Mouse (Mus musculus): Measurements from ENCODE around the gene Uevld.
"Not testable (repeated sequence)": the region's sequence is repeated elsewhere in the genome, so short reads cannot be mapped to it uniquely, and the experiment has no call there.

The Uevld gene

DNA sequence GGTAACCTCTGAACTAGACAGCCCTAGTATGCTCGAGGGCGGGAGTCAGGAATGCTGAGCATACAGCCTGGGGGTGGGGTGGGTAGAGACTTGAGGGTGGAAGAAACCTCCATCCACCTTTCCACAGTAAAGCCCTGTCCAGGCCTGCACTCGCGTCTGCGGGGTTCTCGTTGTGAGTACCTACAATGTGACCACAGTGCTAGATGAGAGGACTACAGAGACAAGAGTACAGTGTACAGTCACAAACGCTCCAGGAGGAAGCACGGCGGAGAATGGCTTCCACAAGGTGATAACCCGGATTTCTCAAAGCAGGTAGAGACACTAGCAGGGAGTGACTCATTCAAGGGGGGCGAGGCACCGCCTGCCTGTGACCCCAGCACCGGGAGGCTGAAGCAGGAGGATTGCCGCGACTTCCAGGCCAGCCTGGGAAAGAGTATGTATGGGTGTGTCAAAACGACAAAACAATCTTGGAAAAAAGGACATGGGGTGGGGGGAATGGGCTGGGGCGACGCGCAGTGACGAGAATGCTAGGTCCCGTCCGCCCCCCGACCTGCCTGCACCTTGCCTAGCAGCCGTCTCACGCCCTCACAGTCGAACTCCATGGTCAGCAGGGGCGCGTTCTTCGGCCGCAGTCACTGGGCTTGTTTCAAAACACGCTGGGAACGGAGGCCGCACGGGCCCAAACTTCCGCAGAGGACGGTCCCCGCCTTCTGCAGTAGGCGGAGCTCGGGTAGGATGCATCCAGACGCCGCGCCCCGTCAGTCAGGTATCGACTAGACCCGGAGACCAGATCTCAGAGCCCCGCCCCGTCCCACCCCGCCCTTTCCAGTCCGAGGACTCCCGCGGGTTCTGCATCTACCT is at the start of gene Uevld:
Uevld (minus strand) TSS at position 697 of the 861 bp plus-strand sequence.
- peak; percentile 89 to 92 for DNase-seq (ENCODE audit: low spot score in 2 of 2)

GRCm38 (mm10) chr7:47007818-47008167 is 49.5 kb upstream of the Uevld start:
- DNase-seq (ENCODE audit: low spot score in 2 of 2) = no peak

- DNase-seq (ENCODE audit: low spot score in 2 of 2) = no peak
Measured at GRCm38 (mm10) chr7:47007109-47007780, 48.9 kb upstream of the Uevld start.

GRCm38 (mm10) chr7:47003411-47004115 is 45.2 kb upstream of the Uevld start:
- DNase-seq (ENCODE audit: low spot score in 2 of 2) = no peak

GRCm38 (mm10) chr7:47001900-47002275 is 43.6 kb upstream of the Uevld start:
- no peak for DNase-seq (ENCODE audit: low spot score in 2 of 2)

GRCm38 (mm10) chr7:47001125-47001899 is 43.0 kb upstream of the Uevld start:
- DNase-seq (ENCODE audit: low spot score in 2 of 2) = no peak

DNA sequence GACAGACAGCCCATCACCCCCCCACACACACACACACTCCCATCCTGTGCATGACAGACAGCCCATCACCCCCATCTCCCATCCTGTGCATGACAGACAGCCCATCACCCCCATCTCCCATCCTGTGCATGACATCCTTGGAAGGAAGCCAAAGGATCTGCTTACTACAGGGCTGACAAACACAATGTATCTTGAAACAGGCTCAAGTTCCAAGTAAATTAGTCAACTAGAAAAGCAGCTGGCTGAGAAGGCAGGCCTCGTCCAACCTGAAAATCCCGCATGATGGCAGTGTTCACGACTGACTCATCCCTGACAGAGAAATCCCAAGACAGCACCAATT is 42.3 kb upstream of the Uevld start:
- no peak for DNase-seq (ENCODE audit: low spot score in 2 of 2)

- no peak for DNase-seq (ENCODE audit: low spot score in 2 of 2)
Measured at GRCm38 (mm10) chr7:46999983-47000643, 41.8 kb upstream of the Uevld start.

GRCm38 (mm10) chr7:46998942-46999341 is 40.6 kb upstream of the Uevld start:
- no peak for DNase-seq (ENCODE audit: low spot score in 2 of 2)

DNA sequence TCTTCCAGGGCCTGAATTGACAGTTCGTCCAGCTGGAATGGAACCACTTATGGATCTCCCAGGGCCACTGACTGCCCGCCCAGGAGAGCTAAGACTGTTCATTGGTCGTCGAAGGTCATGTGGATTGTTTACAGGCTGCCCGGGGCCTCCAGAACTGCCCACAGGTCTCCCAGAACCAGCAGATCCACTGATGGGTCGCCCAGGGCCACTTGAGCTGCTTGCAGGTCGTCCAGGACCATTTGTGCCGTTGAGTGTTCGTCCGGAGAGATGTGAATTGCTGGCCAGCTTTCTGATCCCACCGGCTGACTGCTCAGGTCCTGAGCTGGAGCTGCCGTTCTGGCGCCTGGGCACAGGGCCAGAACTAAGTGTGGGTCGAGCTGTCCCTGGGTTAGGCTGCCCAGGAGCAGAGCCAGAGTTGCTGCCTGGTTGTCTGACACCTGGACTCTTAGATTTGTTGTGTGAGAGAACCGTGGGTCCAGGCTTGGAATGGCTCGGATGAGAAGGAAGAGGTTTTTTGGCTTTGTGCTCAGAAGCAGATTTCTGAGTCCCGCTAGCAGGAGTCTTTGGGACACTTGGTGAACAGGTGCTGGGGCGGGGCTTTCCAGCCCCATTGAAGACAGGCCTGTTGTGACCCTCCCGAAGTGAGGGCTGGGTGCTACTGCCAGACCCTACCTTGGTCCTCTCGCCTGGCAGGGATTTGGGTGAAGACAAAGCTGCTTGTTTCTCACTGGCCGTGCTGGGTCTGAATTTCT is 39.5 kb upstream of the Uevld start:
- DNase-seq (ENCODE audit: low spot score in 2 of 2) = no peak

- no peak for DNase-seq (ENCODE audit: low spot score in 2 of 2)
Measured at GRCm38 (mm10) chr7:46997008-46997407, 38.7 kb upstream of the Uevld start.

DNA sequence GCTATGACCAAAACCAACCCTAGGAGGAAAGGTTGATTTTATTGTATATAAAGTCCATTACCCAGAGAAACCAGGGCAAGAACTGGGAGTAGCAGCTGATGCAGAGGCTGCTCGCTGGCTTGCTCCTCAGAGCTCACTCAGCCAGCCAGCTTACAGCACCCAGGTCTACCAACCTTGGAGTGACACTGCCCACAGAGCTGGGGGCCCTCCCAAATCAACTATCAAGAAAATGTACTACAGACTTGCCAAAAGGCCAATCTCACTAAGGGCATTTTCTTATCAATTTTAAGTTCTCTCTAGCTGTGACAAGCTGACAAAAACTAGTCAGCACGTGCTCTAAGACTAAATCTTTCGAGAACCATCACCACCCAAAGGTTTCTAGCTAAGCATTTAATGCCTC is 37.2 kb upstream of the Uevld start:
- DNase-seq (ENCODE audit: low spot score in 2 of 2) = no peak

DNA sequence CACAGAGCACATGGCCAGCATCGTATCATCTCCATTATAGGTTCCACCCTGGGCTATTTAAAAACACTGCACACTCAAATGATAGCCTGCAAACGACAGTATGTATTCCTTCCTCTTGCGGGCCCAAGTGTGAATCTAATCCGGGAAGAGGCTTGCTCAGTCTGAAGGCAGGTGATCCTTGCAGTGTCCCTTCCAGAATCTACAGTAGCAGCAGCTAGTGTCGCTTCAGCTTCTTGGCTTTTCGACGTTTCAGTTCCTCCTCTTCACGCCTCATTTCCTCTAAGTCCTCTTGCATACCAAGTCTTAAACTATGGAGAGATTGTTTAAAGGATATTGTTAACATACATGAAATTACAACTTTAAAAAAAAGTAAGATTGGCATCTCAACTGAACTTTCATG is 34.8 kb upstream of the Uevld start:
- DNase-seq (ENCODE audit: low spot score in 2 of 2) = no peak

GRCm38 (mm10) chr7:46989387-46989786 is 31.1 kb upstream of the Uevld start:
- not testable (repeated sequence) for DNase-seq (ENCODE audit: low spot score in 2 of 2)

DNA sequence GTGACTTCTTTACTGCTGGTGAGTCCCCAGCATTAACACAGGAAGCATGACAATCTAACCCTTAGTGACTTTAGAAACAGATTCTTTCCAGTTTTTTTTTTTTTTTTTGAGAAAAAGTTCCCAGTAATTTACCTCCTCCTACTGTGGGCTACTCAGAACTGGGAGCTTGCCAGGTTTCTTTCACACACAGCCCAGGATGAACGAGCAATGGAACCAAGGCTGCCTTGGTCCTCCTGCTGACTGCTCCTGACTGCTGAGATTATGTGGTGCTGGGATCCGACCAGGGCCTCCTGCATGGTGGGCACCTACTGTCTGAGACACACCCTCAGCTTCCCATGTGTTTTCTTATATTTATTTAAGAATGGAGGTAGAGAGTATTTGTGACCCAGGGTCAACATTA is 28.7 kb upstream of the Uevld start:
- no peak for DNase-seq (ENCODE audit: low spot score in 2 of 2)

DNA sequence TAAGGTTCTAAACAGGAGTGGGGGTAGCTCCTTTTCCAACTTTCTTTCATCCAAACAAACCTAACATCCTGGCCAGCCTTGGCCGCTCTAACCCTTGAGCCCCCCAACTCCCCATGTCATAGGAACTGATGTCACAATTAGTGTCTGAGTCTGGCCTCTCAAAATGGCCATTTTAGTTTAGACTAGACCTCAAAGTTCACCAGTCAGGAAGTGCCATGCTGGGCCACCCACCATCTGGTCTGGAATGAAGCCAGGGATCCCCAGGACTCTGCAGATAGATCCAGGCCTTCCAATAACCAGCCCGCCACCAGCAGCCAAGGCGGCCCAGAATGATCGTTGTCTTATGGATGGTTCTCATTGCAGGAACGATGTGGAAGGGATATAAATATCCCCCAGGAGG is 28.3 kb upstream of the Uevld start:
- no peak for DNase-seq (ENCODE audit: low spot score in 2 of 2)

- no peak for DNase-seq (ENCODE audit: low spot score in 2 of 2)
Measured at GRCm38 (mm10) chr7:46985718-46986505, 27.6 kb upstream of the Uevld start.

DNA sequence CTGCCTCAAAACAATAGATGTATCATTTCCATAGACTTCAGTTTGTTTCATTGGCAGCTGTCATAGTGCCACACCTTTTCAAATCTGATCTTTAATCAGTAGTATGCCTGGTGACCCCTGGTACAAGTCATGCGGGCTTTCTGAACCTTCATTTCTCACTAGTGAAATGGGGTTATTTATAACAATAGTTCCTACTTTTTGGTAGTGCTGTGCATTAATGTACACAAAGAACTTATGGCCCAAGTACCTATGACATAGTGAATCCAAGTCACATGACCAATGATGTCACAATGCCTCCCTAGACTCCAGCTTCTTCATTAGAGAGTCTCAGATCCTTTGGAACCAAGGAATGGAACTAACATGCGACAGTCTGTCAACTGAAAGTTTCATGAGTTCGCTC is 25.0 kb upstream of the Uevld start, which contains the start of gene Gm9999:
Gm9999 (plus strand) TSS at position 301 of the 400 bp plus-strand sequence.
- no peak for DNase-seq (ENCODE audit: low spot score in 2 of 2)

- DNase-seq (ENCODE audit: low spot score in 2 of 2) = no peak
Measured at GRCm38 (mm10) chr7:46975456-46975855, 17.1 kb upstream of the Uevld start.

GRCm38 (mm10) chr7:46974648-46975047 is 16.3 kb upstream of the Uevld start:
- no peak for DNase-seq (ENCODE audit: low spot score in 2 of 2)
